Mouse (Mus musculus) midbrain, postnatal 0 days (tissue): ENCODE data around the gene Smim5. TPM values are rescaled to one million over a fixed set of nuclear protein-coding genes. Genes with fewer than 3 reads are reported as not detected.
A peak's percentile ranks its signal among the peaks of the same experiment; 100 is the strongest.

ENCODE experiments used
- ATAC-seq: fragments of 200-750 bp; cut with Nextera tagmentation; 2 replicates; pipeline ENCODE4 v1.8.0; 2017; ENCODE audit warnings: moderate number of reproducible peaks, mild to moderate bottlenecking, moderate TSS enrichment, moderate library complexity; ENCODE audit not compliant: low FRiP score
- DNase-seq: peaks from one replicate; pipeline ENCODE4 v3.0.0-alpha.2; 2015; ENCODE audit warnings: low spot score
- H3K27ac ChIP-seq: fragments of 300-500 bp; sonication (generic); 2 replicates; pipeline ENCODE4 v1.5.1; 2014; ENCODE audit warnings: low read depth, mild to moderate bottlenecking, low read length, mixed read lengths
- H3K27me3 ChIP-seq: fragments of 300-500 bp; sonication (generic); 2 replicates; pipeline ENCODE4 v1.6.1; 2014; ENCODE audit warnings: low read length, control low read depth, mixed read lengths; ENCODE audit not compliant: insufficient read depth
- H3K36me3 ChIP-seq: fragments of 300-500 bp; sonication (generic); 2 replicates; pipeline ENCODE4 v1.6.1; 2014; ENCODE audit warnings: low read length, control low read depth, mixed read lengths; ENCODE audit not compliant: insufficient read depth
- H3K4me1 ChIP-seq: fragments of 300-500 bp; sonication (generic); 2 replicates; pipeline ENCODE4 v1.6.1; 2014; ENCODE audit warnings: mild to moderate bottlenecking, control low read depth, antibody characterized with exemption, low read length, mixed read lengths; ENCODE audit not compliant: insufficient read depth
- H3K4me2 ChIP-seq: fragments of 300-500 bp; sonication (generic); 2 replicates; pipeline ENCODE4 v1.6.1; 2014; ENCODE audit warnings: low read depth, mild to moderate bottlenecking, low read length, mixed read lengths; ENCODE audit not compliant: poor library complexity, severe bottlenecking
- H3K4me3 ChIP-seq: fragments of 300-500 bp; sonication (generic); 2 replicates; pipeline ENCODE4 v1.5.1; 2014; ENCODE audit warnings: low read depth, mild to moderate bottlenecking, low read length, moderate library complexity
- H3K9ac ChIP-seq: fragments of 300-500 bp; sonication (generic); replicated peaks from 2 replicates; pipeline ENCODE4 v1.6.1; 2014; ENCODE audit warnings: mild to moderate bottlenecking, low read length, moderate library complexity, mixed read lengths; ENCODE audit not compliant: poor library complexity, severe bottlenecking
- H3K9me3 ChIP-seq: fragments of 300-500 bp; sonication (generic); 2 replicates; pipeline ENCODE4 v1.6.1; 2016; ENCODE audit warnings: low read length, control low read depth
- CTCF ChIP-seq: IDR thresholded peaks from 2 replicates; pipeline ENCODE4 v1.5.1; 2016; ENCODE audit warnings: antibody characterized with exemption, mild to moderate bottlenecking
- WGBS: fragments of 180-500 bp; shearing (Covaris S2); extraction: QIAGEN DNeasy Blood & Tissue Kit; methylation state at CpG from one replicate; pipeline ENCODE4 v1.1.7; 2014; 5-methylcytosine and 5-hydroxymethylcytosine counted together
- polyA plus RNA-seq: library from polyadenylated mRNA; unstranded; fragments of >200 nt; fragmentation: Nextera tagmentation; extraction: Ambion mirVana; gene quantifications from 2 replicates; pipeline ENCODE4 v1.2.1, GENCODE M21; 2015
- total RNA-seq: library from RNA; depleted of rRNA; stranded (reverse); fragments of >200 nt; gene quantifications from 2 replicates; pipeline ENCODE4 v1.2.3, GENCODE M21; 2014

Gene Smim5
- total and polyA plus RNA-seq, 2 experiments from 2014 or later, result 1.5 TPM; not detected in 1

DNA sequence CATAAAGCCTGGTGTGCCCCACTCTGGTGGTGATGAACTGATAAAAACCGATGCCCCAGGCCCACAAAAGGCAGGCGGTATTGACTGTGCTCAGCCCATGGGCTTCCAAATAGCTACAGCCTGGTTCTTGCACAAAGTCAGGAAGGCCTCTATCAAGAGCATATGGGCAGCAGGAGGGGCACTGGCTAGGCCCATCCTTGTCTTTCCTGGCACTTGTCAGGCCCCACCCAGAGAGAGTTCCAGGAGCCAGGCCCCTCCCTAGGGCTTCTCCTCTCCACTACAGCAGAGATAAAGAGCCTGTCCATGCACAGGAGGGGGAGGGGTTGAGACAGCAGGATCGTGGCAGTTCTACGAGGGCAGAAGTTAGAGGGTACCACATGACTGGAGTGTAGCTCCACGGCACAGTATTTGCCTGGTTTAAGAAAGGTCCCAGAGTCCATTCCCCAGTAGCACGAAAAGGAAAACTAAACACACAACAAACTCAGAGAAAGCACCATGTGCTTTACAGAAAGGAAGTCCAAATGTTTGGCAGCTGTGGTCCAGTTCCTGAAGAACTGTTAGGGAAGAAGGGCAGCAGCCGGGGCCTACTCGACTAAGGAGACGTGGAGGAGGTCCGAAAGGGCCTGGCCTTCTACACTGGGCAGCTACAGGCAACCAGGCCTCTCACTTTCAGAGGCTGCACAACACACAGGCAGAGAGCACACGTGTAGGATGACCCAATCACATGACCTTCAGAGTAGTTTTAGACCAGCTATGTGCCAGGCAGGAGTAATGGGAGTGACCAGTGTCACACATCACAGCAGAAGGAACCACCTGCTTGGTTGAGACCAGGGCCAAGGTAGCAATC, 3.8 kb downstream of the Smim5 start:
- WGBS, result 75% methylated on average over 11 of the region's 11 CpGs

DNA sequence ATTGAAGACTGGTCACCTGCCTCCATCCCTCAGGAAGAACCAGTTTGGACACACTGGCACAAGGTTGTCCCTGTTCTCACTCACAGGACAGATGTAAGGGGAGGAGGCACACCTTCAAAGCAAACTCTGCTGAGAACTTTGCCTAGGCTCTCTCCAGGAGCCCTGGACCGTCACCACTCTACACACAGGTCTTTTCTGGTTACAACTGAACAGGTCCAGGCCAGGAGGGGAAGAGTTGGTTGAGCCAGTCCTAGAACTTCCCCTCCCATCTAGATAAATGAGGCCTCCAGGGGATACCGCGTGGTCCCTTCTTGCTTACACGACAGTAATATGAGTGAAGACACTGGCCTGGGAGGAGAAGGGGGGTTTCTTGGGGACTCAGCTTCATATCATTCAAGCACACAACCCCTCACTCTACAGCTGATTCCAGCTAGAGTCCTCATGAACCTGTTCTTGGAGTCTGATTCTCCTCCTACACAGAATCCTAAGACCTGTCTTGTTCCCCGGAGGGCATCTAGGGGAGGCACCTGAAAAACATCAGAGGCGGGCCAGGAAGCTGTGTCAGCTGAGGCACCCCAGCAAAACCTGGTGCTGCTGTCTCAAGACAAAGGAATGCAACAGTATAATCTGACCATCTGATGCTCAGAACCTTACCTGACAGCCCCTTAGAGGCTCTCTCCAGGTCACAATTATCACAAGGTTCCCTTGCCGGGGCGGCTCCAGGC, 4.6 kb downstream of the Smim5 start:
- Histone ChIP-seq H3K36me3 (0 out of 2 replicates have a peak, but pooled peaks cover 2% of the 10 kb centered on the region), H3K4me2 (no peak overlapping the region), H3K4me3 (no peak overlapping the region), H3K27ac (no peak overlapping the region), H3K27me3 (no peaks in the 10 kb centered on the region), H3K4me1 (no peaks in the 10 kb centered on the region), H3K9ac (no peak overlapping the region), H3K9me3 (no peaks in the 10 kb centered on the region)
- TF ChIP-seq CTCF, result no peak
- ATAC-seq (no peak), DNase-seq (no peak)
- WGBS, result 79% methylated on average over 8 of the region's 8 CpGs

More for the DNA sequence above, 3.8 kb downstream of the Smim5 start:
- no peak for ATAC-seq
- no peak for DNase-seq
- H3K27ac ChIP-seq, result no peak overlapping the region
- no peak overlapping the region for H3K4me2 ChIP-seq
- no peak overlapping the region for H3K9ac ChIP-seq
- no peaks in the 10 kb centered on the region for H3K4me1 ChIP-seq
- H3K36me3 ChIP-seq, result no peaks in the 10 kb centered on the region
- no peak for TF ChIP-seq CTCF
- H3K9me3 ChIP-seq, result no peaks in the 10 kb centered on the region
- no peak overlapping the region for H3K4me3 ChIP-seq
- H3K27me3 ChIP-seq, result no peaks in the 10 kb centered on the region

DNA sequence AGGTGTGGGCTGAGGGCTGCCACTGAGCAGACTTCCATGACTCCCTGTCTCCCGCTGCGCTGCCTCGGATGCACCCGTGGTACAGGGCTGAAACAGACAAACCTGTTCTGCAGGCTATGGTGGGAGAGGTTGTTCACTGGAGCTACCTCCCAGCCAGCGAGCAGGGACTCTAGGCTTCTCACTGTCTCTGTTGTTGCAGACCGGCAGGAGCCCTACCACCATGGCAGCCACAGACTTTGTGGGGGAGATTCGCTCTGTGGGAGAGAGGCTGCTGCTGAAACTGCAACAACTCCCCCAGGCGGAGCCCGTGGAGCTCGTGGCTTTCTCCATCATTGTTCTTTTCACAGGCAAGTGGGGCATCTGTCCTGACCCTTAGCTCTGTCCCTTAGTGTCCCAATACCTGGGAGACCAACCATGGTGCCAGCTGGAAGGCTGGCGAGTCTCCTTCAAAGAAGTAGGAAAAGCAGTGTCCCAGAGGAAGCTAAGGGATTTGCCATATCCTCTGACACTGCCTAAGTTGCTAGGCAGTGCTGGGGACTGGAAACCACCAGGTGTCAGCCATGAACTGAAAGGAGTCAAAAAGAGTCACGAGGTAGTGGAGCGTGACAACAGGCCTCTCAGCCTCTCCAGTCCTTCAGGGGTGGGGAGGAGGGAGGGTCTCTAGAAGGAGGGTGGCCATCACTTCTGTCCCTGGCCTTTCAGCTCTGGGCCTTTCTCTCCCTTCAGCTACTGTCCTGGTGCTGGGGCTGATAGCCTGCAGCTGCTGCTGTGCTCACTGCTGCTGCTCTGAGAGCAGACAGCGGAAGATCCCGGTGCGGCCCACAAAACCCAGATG, 5.4 kb downstream of the Smim5 start:
- Histone ChIP-seq H3K9ac (no peak overlapping the region), H3K4me1 (no peaks in the 10 kb centered on the region), H3K9me3 (no peaks in the 10 kb centered on the region), H3K27me3 (no peaks in the 10 kb centered on the region), H3K27ac (no peak overlapping the region), H3K36me3 (0 out of 2 replicates have a peak, but pooled peaks cover 2% of the 10 kb centered on the region), H3K4me2 (no peak overlapping the region), H3K4me3 (no peak overlapping the region)
- DNase-seq (peak; percentile 21), ATAC-seq (no peak)
- 48% methylated on average over 16 of the region's 16 CpGs for WGBS
- peak; percentile 3; the same call in 1 of the 2 replicates for TF ChIP-seq CTCF

DNA sequence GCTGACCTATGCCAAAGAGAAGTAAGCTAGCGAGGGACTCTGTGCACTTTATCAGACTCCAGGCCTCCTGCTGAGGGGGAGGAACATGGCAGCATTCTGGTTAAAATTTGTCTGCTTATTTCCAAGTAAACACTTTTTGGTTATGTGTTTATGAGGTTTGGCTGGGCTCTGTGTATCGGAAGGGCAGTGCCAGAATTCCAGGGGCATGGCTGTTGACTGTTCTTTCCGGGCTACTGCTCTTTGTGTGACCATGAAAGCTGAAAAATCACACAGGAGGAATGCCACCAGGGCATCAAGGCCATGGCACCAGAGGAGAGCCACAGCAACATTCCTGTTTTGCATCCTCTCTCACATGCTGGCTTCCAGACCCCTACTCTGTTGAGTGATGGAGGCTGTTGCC, 6.3 kb downstream of the Smim5 start:
- H3K36me3 ChIP-seq, result 0 out of 2 replicates have a peak, but pooled peaks cover 2% of the 10 kb centered on the region
- no peak overlapping the region for H3K9ac ChIP-seq
- H3K9me3 ChIP-seq, result no peaks in the 10 kb centered on the region
- no peak overlapping the region for H3K27ac ChIP-seq
- no peak overlapping the region for H3K4me3 ChIP-seq
- 81% methylated on average over 3 of the region's 3 CpGs for WGBS
- no peaks in the 10 kb centered on the region for H3K27me3 ChIP-seq
- no peak for DNase-seq
- TF ChIP-seq CTCF, result no peak
- H3K4me2 ChIP-seq, result no peak overlapping the region
- ATAC-seq, result no peak
- H3K4me1 ChIP-seq, result no peaks in the 10 kb centered on the region

DNA sequence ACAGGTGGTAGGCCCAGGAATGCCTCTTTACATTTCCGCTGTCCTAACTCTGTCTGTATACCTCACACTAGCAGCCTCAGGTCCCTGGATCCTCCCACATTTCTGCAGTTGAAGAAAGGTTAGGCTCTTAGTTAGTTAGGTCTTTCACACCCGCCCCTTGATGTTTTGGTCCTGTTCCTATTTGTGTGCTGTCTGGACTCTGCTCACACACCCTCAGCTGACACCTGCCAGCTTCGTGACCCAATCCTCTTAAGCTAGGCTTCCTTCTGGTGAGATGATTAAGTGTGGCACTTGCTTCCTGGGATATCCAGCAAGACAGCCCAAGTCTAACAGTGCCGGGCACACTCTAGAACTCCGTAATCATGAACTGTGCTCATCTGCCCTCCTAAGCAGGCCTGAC, 6.8 kb downstream of the Smim5 start:
- ATAC-seq (no peak), DNase-seq (no peak)
- Histone ChIP-seq H3K9ac (no peak overlapping the region), H3K27ac (no peak overlapping the region), H3K4me3 (no peak overlapping the region), H3K9me3 (no peaks in the 10 kb centered on the region), H3K4me1 (no peaks in the 10 kb centered on the region), H3K36me3 (0 out of 2 replicates have a peak, but pooled peaks cover 2% of the 10 kb centered on the region), H3K4me2 (no peak overlapping the region), H3K27me3 (no peaks in the 10 kb centered on the region)
- WGBS, result 93% methylated on average over 5 of the region's 5 CpGs
- TF ChIP-seq CTCF, result no peak
